Comparison of ENCODE assay signal across 17 mouse cellular contexts in genomic region chr15:38586594-38586993, GRCm38 (mm10).
"Had no signal": no experiment of that assay in that cellular context is flagged by ENCODE, and none has a peak within 500 bp of the region (broad histone marks: within the 10 kb centered on the region; RNA-seq: fewer than 3 reads in every experiment).

No protein-coding gene starts in this region.

- DNase-seq: kidney, adult 11 months; kidney, adult 8-10 months; kidney, postnatal 10 days; kidney, postnatal 36 days; liver; lung, adult 18-20 months; lung, postnatal 10 days; lung, postnatal 36 days; thymus, postnatal 25 days had no signal

- H3K9ac ChIP-seq: kidney, embryonic 15.5 days; limb, embryonic 13.5 days; liver, embryonic 12.5 days; liver, embryonic 15.5 days; lung, embryonic 15.5 days; midbrain, embryonic 12.5 days; midbrain, embryonic 15.5 days had no signal

- H3K4me1 ChIP-seq: kidney, embryonic 15.5 days; limb, embryonic 13.5 days; liver, embryonic 12.5 days; liver, embryonic 15.5 days; midbrain, embryonic 15.5 days had no signal

- H3K9me3 ChIP-seq: kidney, embryonic 15.5 days; limb, embryonic 10.5 days; limb, embryonic 13.5 days; liver, embryonic 12.5 days; liver, embryonic 15.5 days; lung, embryonic 15.5 days; midbrain, embryonic 12.5 days; midbrain, embryonic 15.5 days had no signal

- H3K4me2 ChIP-seq: kidney, embryonic 15.5 days; limb, embryonic 13.5 days; liver, embryonic 12.5 days; liver, embryonic 15.5 days; lung, embryonic 15.5 days; midbrain, embryonic 12.5 days; midbrain, embryonic 15.5 days had no signal

- ATAC-seq: liver, embryonic 12.5 days; midbrain, embryonic 15.5 days had no signal

- H3K27me3 ChIP-seq: kidney, embryonic 15.5 days; limb, embryonic 13.5 days; lung, embryonic 15.5 days; midbrain, embryonic 12.5 days; midbrain, embryonic 15.5 days had no signal

- H3K4me3 ChIP-seq: kidney, embryonic 15.5 days; limb, embryonic 10.5 days; limb, embryonic 13.5 days; liver, embryonic 12.5 days; liver, embryonic 15.5 days; lung, embryonic 15.5 days; midbrain, embryonic 12.5 days; midbrain, embryonic 15.5 days had no signal

- H3K36me3 ChIP-seq: kidney, embryonic 15.5 days; limb, embryonic 10.5 days; limb, embryonic 13.5 days; liver, embryonic 12.5 days; liver, embryonic 15.5 days; lung, embryonic 15.5 days; midbrain, embryonic 12.5 days; midbrain, embryonic 15.5 days had no signal

- H3K27ac ChIP-seq: kidney, embryonic 15.5 days; limb, embryonic 10.5 days; limb, embryonic 13.5 days; liver, embryonic 12.5 days; liver, embryonic 15.5 days; lung, embryonic 15.5 days; midbrain, embryonic 12.5 days; midbrain, embryonic 15.5 days had no signal
